Mouse (Mus musculus) embryonic stem cell, embryonic (primary cell): ENCODE data around the gene Gm21987.

Experiments used
- CTCF ChIA-PET, 4 experiments: fragments of 300-600 bp in 2 of 4; fragments of 350-600 bp in 2 of 4; sonication (Branson Sonifier 250); formaldehyde crosslinking; loops; one replicate each; lab custom pipeline; 2022; ENCODE audit warnings: inconsistent platforms in 2 of 4; lab: Charles Lee
- POLR2A ChIA-PET, 4 experiments: fragments of 300-600 bp in 2 of 4; fragments of 350-600 bp in 2 of 4; sonication (Branson Sonifier 250); formaldehyde crosslinking; loops; one replicate each; lab custom pipeline; 2022; ENCODE audit warnings: antibody characterized with exemption in 4 of 4, inconsistent platforms in 1 of 4; lab: Charles Lee

Gene Gm21987

GRCm38 (mm10) chr16:38346529-38347325 lies at the start of gene Gm21987, which contains the start of gene Cox17:
TSS of gene Gm21987 (plus strand) at chr16:38347040.
TSS of gene Cox17 (plus strand) at chr16:38346991.
- CTCF ChIA-PET: interaction anchor here in 3 of 4 experiments (0.6 to 4.7 kb wide), 11 partner anchors 10 to 160 kb away, joined by 3 to 25 read pairs (median 3); partner anchors contain the start of gene Pla1a (in 1 of the 3)
- POLR2A ChIA-PET: interaction anchor here (0.5 to 3.2 kb wide), 48 partner anchors 9 to 203 kb away, joined by 3 to 12 read pairs (median 4); partner anchors contain the start of genes Adprh (in 2 of the 4), Popdc2 (in 2 of the 4), Timmdc1 (in 2 of the 4) and Poglut1 (in 1 of the 4)

DNA sequence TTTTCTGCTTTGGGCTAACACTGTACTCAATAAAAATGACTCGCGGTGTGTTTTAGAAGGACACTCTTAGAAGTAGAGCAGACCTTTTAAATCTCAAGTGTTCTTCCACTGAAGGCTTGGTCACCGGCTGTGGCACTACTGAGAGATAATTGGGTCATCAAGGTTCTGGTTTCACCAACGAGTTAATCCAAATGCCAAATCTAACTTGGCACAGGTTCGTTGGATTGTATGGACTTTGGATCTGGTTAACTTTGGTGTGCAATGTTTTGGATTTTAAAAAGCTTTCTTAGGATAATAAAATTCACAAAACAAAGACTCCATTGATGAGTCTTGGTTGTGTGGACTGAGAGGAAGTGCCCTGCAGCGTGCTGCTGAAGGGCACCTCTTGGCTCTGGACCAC lies 48.4 kb upstream of the Gm21987 start:
- POLR2A ChIA-PET: interaction anchor here in 1 of 4 experiments (0.8 kb wide), 1 partner anchor 26 kb away, joined by 3 read pairs; no protein-coding TSS in a partner anchor
- CTCF ChIA-PET: interaction anchor here in 1 of 4 experiments (1.1 kb wide), 1 partner anchor 23 kb away, joined by 6 read pairs; no protein-coding TSS in a partner anchor

DNA sequence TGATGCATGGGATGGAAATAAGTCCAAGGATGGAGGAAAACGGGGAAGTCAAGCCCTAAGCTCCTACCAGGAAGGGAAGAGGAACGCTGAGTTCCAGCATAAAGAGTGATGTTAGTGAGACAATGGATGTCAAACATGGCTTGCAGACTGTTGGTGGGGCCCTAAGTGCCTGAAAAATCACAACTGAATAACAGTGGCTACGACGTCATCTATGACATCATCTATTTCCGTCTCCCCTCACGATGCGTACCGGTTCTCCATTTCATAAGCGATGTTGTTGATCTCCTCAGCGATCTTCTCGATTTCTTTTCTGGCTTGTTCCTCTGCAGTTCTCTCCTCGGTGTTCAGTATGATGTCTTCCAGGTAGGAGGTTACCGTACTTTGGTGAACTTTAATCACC lies 44.5 kb upstream of the Gm21987 start:
- CTCF ChIA-PET: interaction anchor here in 1 of 4 experiments (0.8 kb wide), 1 partner anchor 181 kb away, joined by 3 read pairs; no protein-coding TSS in a partner anchor
- POLR2A ChIA-PET: interaction anchor here in 2 of 4 experiments (1.0 to 1.3 kb wide), 3 partner anchors 11 to 49 kb away, joined by 3 read pairs; no protein-coding TSS in a partner anchor

DNA sequence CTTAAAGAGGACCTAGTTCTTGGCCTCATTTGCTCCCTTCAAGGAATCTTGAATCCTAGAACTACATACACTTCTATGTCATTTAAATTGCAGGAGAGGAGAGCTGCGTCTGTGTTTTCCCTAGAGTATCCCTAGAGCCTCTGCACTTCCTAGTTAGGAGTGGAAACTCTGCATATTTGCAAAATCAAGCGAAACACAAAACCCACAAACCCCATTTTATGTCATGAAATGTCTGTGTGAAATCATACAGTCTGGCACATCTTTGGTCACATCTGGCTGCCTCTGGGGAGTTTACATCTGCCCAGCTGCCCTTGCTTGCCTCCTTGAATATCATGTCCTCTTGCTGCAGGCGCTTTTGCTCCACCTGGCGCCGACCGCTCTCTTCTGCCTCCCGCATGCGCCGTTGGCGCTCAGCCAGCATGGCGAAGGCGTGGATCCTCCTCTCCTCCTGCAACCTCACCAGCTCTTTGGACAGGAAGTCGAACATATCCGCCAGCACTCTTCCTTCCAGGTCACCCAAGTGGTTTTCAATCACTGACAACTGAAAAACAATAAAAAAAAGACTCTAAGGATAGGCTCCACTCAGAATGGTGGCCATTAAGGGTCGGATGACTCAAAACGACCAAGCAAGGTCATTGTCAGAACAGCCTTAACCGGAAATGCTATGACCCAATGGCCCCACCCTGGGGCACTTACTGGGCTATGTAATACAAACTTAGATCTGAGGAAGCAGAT lies 42.2 kb upstream of the Gm21987 start:
- CTCF ChIA-PET: interaction anchor here in 2 of 4 experiments (0.6 to 1.6 kb wide), 4 partner anchors 9 to 201 kb away, joined by 3 read pairs; no protein-coding TSS in a partner anchor
- POLR2A ChIA-PET: interaction anchor here in 2 of 4 experiments (0.6 to 1.3 kb wide), 8 partner anchors 10 to 375 kb away, joined by 3 to 6 read pairs (median 3); partner anchors contain the start of gene Nr1i2 (in 1 of the 2)

DNA sequence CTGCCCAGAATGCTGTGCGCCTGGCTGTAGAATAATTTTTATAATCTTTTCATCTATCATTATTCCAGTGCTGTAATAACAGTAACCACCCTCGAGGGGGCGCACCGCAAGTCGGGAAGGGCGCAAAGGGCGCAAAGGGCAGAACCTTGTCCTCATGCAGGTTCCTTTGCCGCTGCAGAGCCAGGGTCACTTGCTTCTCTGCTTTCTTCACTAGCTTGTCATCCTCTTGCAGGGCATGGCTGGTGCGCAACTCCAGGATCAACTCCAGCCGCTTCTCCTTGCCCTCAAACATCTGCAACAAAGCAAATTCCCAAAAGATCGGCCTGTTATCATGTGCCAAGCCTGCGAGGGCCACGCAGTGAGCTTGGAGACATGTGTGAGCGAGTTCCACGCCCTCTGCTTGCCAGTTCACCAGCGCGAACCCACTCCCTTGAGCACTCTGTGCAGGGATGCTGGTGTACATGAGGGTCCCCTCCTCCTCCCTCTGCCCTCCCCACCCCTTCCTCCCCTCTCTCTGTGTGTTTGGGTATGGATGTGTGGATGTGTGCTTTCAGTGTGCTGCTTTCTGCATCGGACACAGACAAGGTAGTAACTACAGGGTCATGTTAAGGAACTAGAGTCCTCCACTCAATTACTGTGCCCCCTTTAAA lies 40.1 kb upstream of the Gm21987 start:
- POLR2A ChIA-PET: interaction anchor here (0.6 to 1.6 kb wide), 12 partner anchors 12 to 955 kb away, joined by 3 to 10 read pairs (median 4); partner anchors contain the start of gene Timmdc1 (in 1 of the 4)
- CTCF ChIA-PET: interaction anchor here (0.5 to 1.4 kb wide), 10 partner anchors 10 to 200 kb away, joined by 3 to 5 read pairs (median 3); partner anchors contain the start of genes Cd80 (in 1 of the 4) and Maats1 (in 1 of the 4)

DNA sequence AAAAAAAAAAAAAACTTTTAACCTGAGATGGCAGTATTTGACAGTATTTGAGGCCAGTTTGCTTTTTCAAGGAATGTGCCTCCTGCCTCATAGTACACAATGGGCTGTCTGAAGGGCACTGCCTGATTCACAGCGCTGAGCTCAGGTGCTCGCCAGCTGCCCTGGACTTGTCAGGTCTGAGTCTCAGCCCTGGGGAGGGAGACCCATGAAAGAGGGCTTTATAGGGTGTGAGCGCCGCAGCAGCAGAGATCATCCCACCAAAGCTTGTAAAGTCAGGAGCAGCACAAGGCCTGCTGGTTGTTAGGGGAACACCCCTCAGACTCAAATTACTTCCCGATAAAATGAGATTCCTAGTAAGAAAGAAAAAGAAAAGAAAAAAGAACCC lies 39.6 kb upstream of the Gm21987 start:
- ChIA-PET POLR2A (interaction anchor here (0.6 to 1.6 kb wide), 11 partner anchors 11 to 956 kb away, joined by 3 to 10 read pairs (median 4); partner anchors contain the start of gene Timmdc1 (in 1 of the 4)), CTCF (interaction anchor here (0.5 to 1.4 kb wide), 11 partner anchors 9 to 199 kb away, joined by 3 to 6 read pairs (median 3); partner anchors contain the start of genes Cd80 (in 1 of the 4) and Maats1 (in 1 of the 4))

- CTCF ChIA-PET: interaction anchor here (0.6 to 1.4 kb wide), 8 partner anchors 9 to 197 kb away, joined by 3 to 6 read pairs (median 4); partner anchors contain the start of gene Maats1 (in 1 of the 4)
- POLR2A ChIA-PET: interaction anchor here (0.6 to 1.6 kb wide), 12 partner anchors 11 to 956 kb away, joined by 3 to 10 read pairs (median 4); partner anchors contain the start of gene Timmdc1 (in 1 of the 4)
These were observed 39.2 kb upstream of the Gm21987 start for GRCm38 (mm10) chr16:38307651-38308050.

DNA sequence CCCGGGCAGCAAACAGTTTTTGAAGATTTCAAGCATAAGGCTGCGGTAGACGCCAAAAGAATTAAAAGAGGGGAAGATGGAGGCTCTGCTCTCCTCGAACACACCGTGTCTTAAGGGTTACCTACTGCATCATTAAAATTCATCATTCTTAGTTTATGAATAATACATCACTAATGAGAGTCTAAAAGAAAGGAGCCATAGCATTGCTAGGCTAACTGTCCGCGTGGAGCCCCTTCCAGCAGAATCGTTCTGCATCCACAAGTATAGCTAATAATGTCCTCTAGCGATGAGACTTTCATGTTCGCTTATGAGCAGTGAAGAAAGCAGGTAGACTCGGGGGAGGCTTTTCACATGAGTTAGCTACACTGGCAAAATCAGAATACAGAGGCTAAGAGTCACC lies 38.6 kb upstream of the Gm21987 start:
- ChIA-PET POLR2A (interaction anchor here in 2 of 4 experiments (1.0 to 1.5 kb wide), 6 partner anchors 10 to 214 kb away, joined by 3 to 10 read pairs (median 4); partner anchors contain the start of gene Timmdc1 (in 1 of the 2)), CTCF (interaction anchor here in 2 of 4 experiments (1.0 to 1.3 kb wide), 2 partner anchors 13 to 14 kb away, joined by 4 to 6 read pairs; no protein-coding TSS in a partner anchor)

DNA sequence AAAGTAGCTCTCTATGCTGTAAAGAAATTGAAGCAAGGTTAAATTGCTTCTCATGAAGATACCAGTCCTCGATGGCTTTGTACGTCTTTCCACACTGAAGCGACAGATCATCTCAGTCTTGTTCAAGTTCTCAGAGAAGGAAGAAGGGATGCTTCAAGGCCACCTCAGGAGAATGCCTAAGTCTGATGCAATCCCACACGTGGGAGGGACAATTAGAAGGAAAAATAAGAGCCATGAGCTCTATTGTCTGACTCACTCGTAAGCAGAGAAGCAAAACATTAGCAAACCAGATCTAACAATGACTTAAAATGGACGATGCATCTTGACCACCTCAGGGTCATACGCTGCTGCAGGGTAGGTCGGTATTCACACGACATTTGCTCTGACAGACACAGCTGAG lies 28.3 kb upstream of the Gm21987 start:
- ChIA-PET POLR2A (interaction anchor here in 2 of 4 experiments (0.5 to 2.1 kb wide), 6 partner anchors 10 to 427 kb away, joined by 3 to 10 read pairs (median 4); partner anchors contain the start of gene Maats1 (in 1 of the 2)), CTCF (no interaction called here)

DNA sequence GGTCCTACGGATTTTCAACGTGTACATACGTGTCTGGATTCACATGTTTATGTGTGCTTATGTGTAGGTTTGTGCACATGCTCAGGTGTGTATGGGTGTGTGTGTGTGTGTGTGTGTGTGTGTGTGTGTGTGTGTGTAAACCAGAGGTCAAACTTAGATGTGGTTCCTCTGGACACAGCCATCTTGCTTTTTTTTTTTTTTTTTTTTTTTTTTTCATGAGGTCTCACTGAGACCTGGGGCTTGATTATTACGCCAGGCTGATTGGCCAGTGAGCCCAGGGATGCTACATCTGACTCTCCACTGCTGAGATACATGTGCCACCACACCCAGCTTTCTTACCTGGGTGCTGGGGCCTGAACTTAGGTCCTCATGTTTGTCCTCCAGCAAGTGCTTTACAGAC lies 27.8 kb upstream of the Gm21987 start:
- CTCF ChIA-PET: interaction anchor here in 1 of 4 experiments (0.7 kb wide), 1 partner anchor 8 kb away, joined by 6 read pairs; no protein-coding TSS in a partner anchor
- POLR2A ChIA-PET: interaction anchor here in 2 of 4 experiments (0.7 to 2.1 kb wide), 3 partner anchors 12 to 177 kb away, joined by 3 to 10 read pairs (median 4); partner anchors contain the start of gene Maats1 (in 1 of the 2)

DNA sequence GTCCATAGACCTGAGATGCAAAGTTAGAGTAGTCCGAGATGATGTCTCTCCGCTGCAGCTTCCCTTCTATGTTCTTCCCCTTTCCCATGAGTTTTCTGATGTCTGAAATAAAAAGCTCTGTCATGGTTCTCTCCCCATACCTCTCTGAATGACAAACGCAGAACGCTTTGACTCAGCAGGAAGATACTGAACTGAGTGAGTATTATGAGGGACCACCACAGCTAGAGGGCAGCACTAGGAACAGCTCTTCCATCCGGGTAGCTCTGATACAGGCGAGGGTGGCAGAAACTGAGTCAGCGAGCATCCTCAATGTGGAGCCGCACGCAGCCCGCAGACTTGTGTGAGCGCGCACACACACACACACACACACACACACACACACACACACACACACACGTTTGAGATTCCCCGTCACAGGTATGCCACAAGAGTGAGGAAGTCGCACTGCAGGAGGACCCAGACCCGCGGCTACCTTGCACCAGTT lies 25.3 kb upstream of the Gm21987 start:
- ChIA-PET CTCF (interaction anchor here (0.5 to 2.0 kb wide), 45 partner anchors 9 to 960 kb away, joined by 3 to 14 read pairs (median 4); no protein-coding TSS in a partner anchor), POLR2A (interaction anchor here in 3 of 4 experiments (0.5 to 2.4 kb wide), 31 partner anchors 9 to 634 kb away, joined by 3 to 10 read pairs (median 3); partner anchors contain the start of genes Maats1 (in 3 of the 3), Gsk3b (in 2 of the 3), Timmdc1 (in 2 of the 3) and Cox17 (in 1 of the 3))

- ChIA-PET POLR2A (interaction anchor here in 3 of 4 experiments (0.6 to 1.7 kb wide), 12 partner anchors 14 to 182 kb away, joined by 3 to 8 read pairs (median 3); partner anchors contain the start of gene Maats1 (in 2 of the 3)), CTCF (interaction anchor here in 2 of 4 experiments (0.7 to 1.6 kb wide), 3 partner anchors 61 to 182 kb away, joined by 3 to 7 read pairs (median 6); no protein-coding TSS in a partner anchor)
These were observed 22.5 kb upstream of the Gm21987 start for GRCm38 (mm10) chr16:38324311-38324710.

DNA sequence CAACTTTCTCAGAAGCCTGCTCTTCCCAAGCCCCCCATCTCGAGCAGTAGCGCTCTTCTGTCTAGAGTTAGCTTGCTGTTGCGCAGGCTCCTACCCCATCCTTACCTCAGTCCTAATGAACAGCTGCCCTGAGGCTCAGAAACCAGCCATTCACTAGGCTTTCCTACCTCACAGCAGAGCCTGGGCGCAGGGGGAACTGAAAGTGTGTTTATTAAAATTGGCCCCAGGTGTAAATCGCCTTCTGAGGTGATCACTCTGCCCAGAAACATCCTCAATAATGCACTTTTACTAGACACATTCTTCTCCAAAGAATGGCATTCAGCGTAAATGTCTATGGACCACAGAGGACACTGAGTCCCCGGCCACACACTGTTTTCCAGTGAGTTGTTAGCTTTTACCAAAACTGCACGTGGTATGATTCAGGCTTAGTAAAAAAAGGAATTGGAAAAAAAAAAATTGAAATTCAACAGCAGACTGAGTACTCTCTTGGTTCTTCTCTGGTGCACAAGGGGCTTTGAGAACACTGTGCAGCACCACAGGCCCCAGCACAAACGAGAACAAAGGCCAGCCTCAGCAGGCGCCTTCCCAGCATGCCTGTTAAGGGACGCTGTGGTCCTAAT lies 20.0 kb upstream of the Gm21987 start:
- ChIA-PET POLR2A (interaction anchor here in 1 of 4 experiments (0.7 kb wide), 1 partner anchor 13 kb away, joined by 3 read pairs; no protein-coding TSS in a partner anchor), CTCF (interaction anchor here in 1 of 4 experiments (0.7 kb wide), 1 partner anchor 1002 kb away, joined by 3 read pairs; no protein-coding TSS in a partner anchor)

DNA sequence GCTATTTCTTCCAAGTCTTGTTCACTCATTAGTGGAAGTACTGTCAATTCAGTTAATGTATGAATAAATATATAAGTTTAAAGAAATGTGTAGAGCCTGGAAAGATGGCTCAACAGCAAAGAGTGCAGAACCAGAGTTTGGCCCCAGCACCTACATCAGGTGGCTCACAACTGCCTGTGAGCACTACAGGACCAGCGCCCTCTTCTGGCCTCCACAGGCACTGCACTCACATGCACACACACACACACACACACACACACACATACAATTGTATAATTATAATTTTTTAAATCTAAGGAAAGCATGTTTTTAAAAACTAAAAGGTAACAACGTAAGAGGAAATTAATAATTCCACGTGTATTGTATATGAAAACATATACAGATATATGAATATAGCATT lies 17.5 kb upstream of the Gm21987 start:
- CTCF ChIA-PET: interaction anchor here in 1 of 4 experiments (0.6 kb wide), 1 partner anchor 8 kb away, joined by 3 read pairs; no protein-coding TSS in a partner anchor
- POLR2A ChIA-PET: interaction anchor here in 1 of 4 experiments (0.7 to 2.1 kb wide), 2 partner anchors 8 to 564 kb away, joined by 3 to 10 read pairs; no protein-coding TSS in a partner anchor

- ChIA-PET POLR2A (no interaction called here), CTCF (no interaction called here)
These were observed 12.4 kb upstream of the Gm21987 start for GRCm38 (mm10) chr16:38334431-38334830.
